Mouse (Mus musculus): ENCODE data around the gene Pkd1l1.

Gene Pkd1l1

DNA sequence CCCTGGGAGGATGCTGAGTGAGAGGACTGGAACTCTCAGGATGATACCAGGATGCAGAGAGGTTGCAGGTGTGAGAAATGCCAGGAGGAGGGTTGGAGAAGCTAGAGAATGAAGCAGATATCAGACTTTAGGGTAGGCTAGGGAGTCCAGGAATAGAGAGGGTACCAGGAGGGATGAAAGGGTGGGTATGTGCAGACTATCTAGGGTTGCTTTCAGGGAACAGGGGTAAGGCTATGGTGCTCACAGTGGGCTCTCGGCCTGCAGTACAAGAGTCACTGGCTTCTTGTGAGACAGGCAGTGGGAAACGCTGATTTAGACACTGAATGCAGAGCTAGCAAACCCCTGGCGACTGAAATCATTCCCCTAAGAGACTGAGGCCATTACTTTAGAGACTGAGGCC is at the start of gene Pkd1l1:
TSS of gene Pkd1l1 (minus strand) at position 101 of the 400 bp plus-strand sequence.
- no peak for DNase-seq

DNA sequence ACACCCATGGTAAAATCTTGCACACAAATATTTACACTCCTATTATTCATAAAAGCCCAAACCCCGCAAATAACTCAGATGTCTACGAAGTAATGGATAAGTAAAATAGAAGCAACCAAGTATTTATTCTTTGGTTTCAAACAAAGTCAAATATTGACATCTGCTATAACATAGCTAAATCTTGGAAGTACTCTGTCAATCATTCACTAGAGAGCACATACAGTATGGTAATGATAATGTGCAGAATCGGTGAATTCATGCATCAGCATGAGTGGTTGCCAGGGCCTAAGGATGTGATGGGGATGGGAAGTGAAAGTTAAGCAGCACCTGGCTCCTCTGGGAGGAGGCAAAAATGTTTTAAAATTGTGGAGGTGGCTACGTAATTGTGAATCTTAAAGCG is 47.1 kb upstream of the Pkd1l1 start:
- no peak for DNase-seq

DNA sequence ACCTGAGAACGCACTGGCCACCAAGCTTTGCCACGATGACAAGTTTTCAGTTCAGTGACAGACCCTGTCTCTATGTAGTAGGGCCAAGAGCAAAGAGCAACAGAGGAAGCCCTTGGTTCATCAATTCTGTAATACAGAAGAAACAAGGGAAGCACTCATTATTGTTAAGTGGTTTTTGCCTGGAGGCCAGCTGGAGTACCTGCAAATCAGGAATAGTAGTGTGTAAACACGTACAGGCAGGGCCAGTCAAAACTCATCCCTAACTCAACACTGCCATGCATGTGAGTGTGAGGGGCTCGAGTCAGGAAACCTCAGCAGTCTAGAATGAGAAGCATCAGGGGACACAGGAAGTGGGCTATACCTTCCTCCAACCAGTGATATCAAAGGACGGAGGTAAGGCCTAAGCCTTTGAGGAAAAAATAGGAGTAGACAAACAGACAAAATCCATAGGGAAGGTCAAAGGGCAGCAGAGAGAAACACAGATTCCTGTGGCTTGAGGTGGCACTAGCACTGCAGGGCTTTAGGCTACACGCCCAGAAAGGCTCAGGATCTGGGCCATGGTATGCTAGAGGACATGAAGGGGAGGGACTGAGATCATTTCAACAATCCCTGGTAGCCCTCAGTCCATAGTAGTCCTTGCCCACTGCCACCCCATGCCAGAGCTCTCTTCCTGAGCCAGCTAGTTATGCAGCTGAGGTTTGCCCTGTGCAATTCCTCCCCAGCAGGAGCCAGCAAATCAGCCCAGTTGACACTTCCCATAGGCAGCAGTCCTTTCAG is 45.6 kb upstream of the Pkd1l1 start:
- no peak for DNase-seq

DNA sequence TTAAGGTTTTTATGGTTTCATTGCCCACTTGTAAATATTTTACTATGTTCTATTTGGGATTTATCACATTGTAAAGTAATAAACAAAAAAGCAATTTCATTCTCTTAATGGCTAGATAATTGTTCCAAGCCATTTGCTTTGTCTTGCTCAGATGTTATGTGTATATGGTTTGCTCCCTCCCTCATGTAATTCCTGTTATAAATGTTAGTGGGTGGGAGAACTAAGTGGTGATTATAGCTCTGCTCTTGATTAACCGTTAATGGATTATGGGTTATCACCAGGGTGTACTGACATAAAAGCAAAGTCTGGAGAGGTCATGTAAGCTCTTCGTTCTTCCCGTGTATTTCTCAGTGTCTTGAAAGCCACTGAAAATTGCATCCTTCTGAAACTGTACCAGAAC is 41.7 kb upstream of the Pkd1l1 start:
- no peak for DNase-seq

DNA sequence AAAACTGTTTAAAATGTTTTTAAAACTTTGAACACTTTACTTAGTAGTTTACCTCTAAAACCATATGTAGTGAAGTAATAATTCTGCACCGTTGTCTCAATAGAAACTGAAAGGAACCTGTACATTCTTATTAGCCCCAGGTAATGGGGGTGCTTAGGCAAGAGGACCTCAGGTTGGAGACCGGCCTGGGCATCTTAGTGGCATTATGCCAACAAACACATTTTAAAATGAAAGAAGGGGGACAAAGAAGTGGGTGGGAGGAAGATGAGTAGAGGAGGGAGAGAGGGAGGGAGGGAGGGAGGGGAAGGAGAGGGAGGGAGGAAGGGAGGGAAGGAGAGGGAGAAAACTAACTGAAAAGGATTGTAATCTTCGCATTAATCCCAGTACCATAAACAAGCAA is 38.3 kb upstream of the Pkd1l1 start:
- DNase-seq: no peak

DNA sequence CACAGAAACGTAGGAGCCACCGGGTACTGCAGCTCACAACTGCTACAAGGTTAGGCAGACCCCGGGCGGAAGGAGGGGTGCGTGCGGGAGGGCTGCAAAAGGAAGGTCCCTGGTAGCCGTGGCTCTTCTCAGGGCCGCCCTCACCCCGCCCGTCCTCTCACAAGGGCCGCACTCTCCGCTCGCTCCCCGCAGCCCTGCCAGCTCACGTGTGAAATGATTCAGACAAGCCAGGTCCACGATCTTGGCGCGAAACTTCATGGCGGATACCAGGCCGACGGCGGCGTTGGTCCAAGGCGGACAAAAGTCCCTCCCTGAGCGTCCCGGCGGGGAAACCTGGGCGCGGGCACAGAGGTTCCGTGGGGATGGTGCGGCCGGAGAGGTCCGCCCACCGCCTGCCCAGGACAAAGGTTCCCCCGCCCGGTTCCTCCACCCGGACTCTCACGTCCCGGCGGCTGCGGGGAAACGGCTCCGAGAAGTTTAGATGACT is 37.8 kb upstream of the Pkd1l1 start, which contains the start of gene Hus1:
TSS of gene Hus1 (minus strand) at position 339 of the 487 bp plus-strand sequence.
- DNase-seq: peak; percentile 93

DNA sequence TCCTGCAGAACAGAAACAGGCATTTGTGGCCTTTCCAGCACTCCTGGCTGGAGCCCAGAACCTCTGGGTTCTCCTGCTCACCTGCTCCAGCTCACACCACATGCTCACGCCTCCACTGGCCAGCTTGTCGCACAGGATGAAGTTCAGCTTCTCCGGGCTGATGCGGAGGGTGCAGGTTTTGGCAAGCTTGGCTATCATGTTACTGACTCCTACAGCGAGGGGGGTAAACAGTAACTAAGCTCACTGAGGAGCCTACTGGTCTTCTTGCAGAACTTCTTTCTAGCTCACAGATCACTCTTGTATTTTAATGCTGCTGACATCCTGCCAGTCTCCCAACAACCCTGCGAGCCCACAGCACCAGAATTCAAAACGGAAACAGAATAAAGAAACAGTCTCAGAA is 37.4 kb upstream of the Pkd1l1 start:
- peak; percentile 73 for DNase-seq

DNA sequence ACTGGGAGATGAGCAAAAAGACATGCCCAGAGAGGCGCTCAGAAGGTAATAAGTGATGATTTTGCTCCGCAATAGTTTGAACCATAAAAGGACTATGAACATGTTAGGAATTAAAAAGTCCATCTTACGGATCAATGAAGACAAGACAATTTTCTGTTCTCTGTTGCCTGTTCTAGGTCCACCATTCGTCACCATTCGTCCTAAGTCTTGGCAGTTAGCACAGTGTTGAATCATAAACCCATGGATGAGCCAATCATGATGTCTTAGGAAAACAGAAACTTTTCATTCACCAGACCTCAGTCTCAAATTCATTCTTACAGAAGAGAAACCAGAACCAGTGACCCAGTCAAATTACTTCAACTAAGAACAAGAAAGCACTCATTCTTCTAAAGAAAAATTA is 35.7 kb upstream of the Pkd1l1 start:
- DNase-seq: no peak

DNA sequence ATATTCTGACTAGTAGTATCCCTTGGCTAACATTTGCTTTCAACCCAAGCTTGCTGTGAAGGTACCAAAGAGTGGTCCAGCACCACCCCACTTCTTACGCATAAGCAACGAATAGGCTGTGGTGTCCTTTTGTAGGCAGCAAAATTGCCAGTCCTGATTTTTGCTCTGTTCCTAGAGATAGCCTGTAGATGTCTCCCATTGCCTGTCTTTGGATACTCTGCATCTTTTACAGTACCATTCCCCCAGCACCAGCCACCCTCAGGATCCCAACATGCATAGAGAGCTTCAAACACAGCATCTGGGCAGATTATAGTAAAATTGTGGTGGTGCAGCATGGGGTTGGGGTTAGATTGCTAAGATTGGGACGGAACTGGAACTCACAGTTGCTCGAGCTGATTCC is 15.0 kb upstream of the Pkd1l1 start:
- no peak for DNase-seq

DNA sequence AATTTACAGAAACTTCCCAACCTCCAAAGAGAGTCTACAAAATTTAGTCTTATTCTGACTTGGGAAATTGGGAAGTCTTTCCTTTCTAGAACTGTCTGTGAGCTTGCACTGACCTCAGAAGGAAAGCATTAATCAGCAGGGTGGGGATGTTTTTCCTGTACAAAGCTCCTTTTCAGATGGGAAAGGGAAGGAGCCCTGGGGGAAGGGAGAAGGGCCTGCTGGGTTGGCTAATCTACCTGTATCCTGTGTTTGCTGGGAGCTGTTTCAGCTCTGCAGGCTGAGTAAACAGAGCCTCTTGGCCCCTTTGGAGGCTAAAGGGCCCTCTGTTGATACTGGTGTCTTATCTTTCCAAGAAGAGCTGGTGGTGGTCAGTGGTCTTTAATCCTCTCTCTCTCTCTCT is 13.0 kb upstream of the Pkd1l1 start:
- peak; percentile 53 for DNase-seq

DNA sequence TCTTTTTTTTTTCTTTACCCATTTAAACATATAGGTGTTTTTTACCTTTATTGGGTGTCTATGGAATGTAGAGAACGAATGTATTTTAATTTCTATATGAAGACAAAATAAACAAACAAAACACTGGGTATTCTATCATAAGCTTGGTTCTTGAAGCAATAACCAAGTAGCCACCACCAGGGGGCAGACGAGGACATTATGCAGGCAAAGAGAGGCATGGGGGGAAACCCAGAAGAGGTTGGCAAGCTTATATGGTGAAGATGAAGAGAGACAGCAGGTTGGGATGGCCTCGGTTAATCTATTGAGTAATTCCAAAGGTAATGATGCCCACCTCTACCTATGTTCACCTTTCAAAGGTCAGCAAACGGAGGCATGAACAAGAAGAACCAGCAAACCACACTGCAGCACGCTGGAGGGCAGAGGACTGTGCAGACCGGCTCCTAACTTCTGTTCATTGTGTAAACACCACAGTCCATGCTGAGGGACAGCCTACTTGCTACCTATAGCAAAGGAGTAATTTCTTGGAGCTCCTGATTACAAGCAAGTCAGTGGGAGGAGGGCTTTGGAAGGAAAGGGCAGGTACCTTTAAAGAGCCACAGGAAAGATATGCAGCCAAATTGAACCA is 10.3 kb upstream of the Pkd1l1 start:
- peak; percentile 92 for DNase-seq

DNA sequence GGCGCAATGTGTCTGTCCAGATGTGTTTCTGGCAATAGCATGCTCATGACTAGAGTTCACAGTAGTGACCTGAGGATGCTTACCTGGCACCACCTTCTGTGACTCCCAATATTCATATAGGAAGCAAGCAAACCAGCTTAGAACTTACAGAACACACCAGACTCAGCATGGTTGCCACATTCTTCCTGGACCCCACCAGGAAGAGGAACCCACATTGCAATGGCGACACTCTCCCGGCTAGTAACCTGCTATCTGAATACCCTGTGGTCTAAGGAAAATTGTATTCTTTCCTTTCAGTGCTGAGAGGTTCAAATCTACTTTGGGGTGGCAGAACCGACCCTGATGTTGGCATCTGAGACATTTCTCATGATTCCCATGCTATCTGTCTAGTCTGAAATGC is 5.1 kb upstream of the Pkd1l1 start:
- DNase-seq: no peak

DNA sequence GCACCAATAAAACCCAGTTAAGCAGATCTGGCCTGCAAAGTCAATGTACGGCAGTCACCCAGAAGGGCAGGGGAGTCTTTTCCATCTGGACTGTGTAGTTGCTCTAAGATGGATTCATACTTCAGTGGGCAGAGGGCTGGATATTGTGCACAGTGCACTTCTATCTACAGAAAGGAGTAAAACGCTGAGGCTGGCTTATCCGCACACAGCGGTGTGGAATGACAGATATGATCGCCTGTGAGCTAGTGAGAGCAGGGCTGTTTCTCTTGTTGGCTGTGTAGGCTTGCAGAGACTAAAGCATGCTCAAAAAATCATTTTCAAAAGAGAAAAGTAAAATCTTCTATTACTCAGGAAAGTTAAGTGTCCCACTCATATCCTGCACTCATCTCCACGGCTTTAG is 973 bp downstream of the Pkd1l1 start:
- no peak for DNase-seq

DNA sequence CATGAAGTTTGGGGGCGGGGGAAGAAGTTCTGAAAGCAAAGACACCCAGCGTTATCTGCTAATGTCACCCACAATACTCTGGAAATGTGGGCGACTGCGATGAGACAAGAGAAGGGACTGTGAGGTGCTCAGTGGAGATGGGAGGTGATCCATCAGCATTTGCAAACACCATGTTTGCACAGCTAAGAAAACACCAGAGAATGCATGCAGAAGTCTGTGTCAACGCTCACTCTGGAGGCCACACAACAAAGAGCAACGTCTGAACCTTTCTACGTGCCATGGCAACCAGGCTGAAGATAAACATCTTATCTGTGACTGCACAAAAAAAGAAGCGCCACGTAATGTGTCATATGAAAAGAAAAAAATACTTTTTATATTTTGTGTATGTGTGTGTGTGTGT is 2.6 kb downstream of the Pkd1l1 start:
- DNase-seq: no peak

DNA sequence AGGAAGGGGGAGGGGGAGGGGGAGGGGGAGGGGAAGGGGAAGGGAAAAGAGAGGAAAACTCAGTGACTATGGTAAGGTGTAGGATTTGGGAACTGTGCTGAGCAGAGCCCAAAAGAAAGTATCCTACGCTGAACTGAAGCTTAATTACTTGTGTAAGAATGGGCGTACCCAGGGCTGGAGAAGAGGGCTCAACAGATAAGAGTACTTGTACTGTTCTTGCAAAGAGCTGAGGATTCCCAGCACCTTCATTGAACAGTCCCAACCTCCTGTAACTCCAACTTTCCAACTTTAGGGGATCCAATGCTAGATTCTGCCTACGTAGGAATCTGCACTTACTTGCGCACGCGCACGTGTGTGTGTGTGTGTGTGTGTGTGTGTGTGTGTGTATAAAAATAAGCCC is 5.0 kb downstream of the Pkd1l1 start:
- no peak for DNase-seq

DNA sequence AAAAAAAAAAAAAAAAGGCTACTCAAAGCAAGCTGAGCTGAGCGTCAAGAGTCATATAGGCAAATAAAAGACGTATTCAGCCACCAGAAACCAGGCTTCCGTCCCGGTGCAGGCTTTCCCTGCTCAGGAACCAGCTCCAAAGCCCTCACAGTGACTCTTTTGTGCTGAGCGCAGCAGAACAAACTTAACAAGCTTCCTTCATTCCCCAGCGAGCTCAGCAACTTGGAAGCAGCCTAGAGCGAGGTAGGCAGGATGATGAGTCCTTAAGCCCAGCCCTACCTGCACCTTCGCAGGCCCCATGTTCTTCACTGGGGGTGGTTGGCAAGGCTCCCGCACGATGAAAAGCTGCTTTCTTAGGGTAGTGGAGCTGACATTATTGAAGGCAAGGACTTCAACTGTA is 14.5 kb downstream of the Pkd1l1 start:
- DNase-seq: peak; percentile 14

DNA sequence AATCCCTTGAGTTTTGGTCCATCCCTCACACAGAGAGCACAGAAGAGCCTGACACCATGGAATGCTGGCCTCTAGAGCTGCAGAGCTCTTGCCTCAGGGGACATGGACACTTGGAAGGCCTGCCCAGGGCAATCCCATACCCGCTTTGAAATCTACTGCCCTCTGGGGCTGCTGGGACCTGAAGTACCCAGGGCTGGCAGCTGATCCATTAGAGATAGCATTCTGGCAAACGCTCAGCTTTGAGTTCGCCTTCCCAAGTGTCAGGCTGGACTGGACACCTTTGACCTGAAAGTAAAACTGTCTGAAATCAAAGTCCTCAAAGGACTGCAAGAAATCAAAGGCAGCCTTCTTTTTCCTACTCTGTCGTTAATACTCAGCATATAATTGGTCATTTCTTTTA is 15.0 kb downstream of the Pkd1l1 start:
- peak; percentile 15 for DNase-seq

DNA sequence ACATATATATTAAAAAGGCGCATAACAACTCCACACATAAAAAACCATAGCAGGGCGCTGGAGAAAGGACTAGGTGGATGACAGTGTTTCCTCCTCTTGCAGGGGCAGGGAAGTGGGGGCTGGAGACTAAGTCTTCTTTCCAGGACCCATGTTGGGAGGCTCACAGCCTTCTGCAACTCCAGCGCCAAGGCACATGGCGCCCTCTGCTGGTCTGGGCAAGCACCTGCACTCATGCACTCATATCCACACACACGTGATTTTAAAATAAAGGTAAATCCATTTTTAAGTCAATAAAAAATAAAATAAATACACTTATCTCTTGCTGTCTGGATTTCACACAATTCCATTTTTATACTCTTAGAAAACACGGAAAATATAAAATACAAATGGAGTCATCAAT is 16.0 kb downstream of the Pkd1l1 start:
- peak; percentile 14 for DNase-seq

DNA sequence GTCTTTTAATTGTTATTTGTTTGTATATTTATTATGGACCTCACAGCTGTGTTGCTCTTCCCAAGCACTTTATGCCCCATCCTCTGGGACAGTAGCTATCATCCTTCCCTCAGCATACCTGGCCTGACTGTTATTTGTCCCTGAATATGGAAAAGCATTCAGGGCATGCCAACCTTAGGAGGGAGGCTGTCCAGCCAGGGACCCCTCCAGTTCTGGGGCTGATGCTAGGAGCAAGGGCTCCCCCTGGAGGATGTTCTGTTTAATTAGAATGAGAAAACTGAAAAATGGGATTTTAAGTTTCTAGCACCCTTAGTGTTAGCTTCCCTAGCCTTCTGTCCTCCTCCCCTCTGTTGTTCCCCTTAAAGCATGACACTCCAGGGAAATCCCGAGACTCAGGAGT is 17.4 kb downstream of the Pkd1l1 start:
- DNase-seq: peak; percentile 59

DNA sequence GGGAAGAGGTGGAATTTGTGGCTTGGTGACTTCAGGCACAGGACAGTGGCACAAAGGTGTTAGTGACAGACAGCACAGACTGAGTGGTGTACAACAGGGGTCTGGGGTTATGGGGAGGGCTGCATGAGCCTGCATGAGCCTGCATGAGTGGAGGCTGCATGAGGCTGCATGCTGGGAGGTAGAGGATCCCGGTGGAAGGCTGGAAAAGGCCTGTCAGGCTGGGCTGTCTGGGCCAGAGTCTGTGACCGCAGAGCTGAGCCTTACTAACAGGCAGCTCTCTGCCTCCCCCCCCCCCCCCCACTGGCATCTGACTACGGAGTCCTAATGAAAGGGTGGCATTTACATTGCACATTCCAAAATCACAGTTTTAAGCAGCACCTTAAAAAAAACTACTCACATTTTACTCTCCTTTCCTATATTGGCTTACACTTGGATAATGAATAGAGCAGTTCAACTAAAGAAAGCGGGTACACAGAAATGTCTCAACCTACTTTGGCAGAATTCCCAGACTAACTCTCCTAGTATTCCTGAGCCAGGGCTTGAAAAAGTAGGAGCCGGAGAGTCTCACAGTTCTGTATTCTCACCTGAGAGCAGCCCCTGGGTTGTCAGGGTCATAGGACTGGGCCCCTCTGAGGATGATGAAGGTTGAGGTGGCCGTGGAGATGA is 23.2 kb downstream of the Pkd1l1 start:
- no peak for DNase-seq

DNA sequence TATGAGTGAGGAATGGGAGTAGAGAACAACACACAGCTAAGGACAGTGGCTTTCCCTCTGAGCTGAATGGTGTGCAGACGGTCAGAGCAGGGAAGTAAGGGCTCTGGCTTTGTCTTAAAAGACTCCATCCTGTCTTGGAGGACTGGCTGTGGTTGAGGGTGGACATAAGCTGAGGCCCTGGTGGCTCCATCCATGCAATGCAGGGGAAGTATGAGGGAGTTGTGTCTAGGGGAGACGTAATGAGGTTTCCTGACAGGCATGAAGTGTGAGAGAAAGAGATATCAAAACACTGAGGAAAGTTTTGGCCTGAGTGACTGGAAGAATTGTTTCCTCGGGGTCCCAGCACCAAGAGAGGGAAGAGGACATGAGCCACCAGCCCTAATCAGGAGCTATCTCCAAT is 24.2 kb downstream of the Pkd1l1 start:
- no peak for DNase-seq

DNA sequence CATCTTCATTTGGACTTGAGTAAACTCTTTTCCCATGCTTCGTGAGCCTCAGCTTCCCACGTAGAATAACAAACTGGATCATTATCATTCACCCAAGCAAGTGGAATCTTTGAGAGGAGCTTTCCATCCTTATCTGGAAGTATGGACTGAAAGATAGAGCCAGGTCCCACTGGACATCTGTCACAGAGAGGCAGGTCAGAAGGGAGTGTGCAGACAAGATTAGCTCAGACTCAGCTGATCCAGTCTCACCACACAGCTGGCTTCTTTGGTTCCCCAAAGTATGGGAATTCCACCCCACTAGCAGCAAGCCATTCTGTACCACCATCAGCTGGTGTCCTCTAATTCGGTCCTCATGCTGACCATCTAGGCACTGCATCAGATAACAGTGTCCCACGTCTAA is 29.0 kb downstream of the Pkd1l1 start:
- DNase-seq: no peak

DNA sequence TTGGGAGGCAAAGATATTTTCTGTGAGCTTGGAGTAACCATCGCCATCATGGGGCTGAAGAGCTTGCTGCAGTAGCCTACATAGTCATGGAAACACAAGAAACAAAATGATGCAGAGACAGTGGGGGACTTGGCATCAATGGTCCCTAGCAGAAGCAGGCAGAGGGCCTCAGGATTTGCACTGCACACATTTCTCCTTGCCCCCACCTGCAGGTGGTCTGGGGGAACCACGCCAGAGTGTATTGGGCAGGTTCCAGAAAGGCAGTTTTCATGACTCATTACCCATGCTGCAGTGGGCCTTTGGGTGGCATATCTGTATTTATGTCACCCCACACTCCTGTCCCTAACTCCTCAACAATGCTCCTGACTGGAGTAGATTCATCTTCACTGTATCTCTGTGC is 30.6 kb downstream of the Pkd1l1 start:
- no peak for DNase-seq
